Mouse (Mus musculus): ENCODE results near the gene Nat8f2. TPM values are rescaled to one million over a fixed set of nuclear protein-coding genes. Genes with fewer than 3 reads are reported as not detected.
"Not testable (repeated sequence)": the region's sequence is repeated elsewhere in the genome, so short reads cannot be mapped to it uniquely, and the experiment has no call there.

Nat8f2 gene
- polyA plus RNA-seq, 1 experiment: 0.04 TPM

GRCm38 (mm10) chr6:85849240-85849639 is 19.7 kb downstream of the Nat8f2 start:
- Histone ChIP-seq H3K4me1 (replicated peaks; ENCODE audit: control insufficient read depth, insufficient read depth, low read length) (no peaks in the 10 kb centered on the region), H3K27ac (ENCODE audit: control insufficient read depth, insufficient read depth, low read length) (no peak overlapping the region), H3K4me3 (ENCODE audit: control insufficient read depth, insufficient read depth, low read length) (no peak overlapping the region), H3K36me3 (ENCODE audit: control insufficient read depth, insufficient read depth, low read length) (no peaks in the 10 kb centered on the region), H3K27me3 (ENCODE audit: control insufficient read depth, insufficient read depth, low read length) (no peaks in the 10 kb centered on the region)
- no peak for DNase-seq
- 79% methylated on average over 2 of the region's 2 CpGs for WGBS
- TF ChIP-seq POLR2A (IDR thresholded peaks at IDR 0.05; ENCODE audit: control insufficient read depth, extremely low read depth, insufficient read depth, low read length, poor library complexity) (no peak), CTCF (IDR thresholded peaks at IDR 0.05; ENCODE audit: borderline replicate concordance, control insufficient read depth, extremely low read depth, insufficient read depth, low read length, poor library complexity) (no peak)

- H3K36me3 ChIP-seq (ENCODE audit: control insufficient read depth, insufficient read depth, low read length): no peaks in the 10 kb centered on the region
- 89% methylated on average over 4 of the region's 4 CpGs for WGBS
- DNase-seq: no peak
- no peak overlapping the region for H3K27ac ChIP-seq (ENCODE audit: control insufficient read depth, insufficient read depth, low read length)
- H3K4me3 ChIP-seq (ENCODE audit: control insufficient read depth, insufficient read depth, low read length): no peak overlapping the region
- H3K27me3 ChIP-seq (ENCODE audit: control insufficient read depth, insufficient read depth, low read length): no peaks in the 10 kb centered on the region
- TF ChIP-seq POLR2A (IDR thresholded peaks at IDR 0.05; ENCODE audit: control insufficient read depth, extremely low read depth, insufficient read depth, low read length, poor library complexity): no peak
- no peak for TF ChIP-seq CTCF (IDR thresholded peaks at IDR 0.05; ENCODE audit: borderline replicate concordance, control insufficient read depth, extremely low read depth, insufficient read depth, low read length, poor library complexity)
- H3K4me1 ChIP-seq (replicated peaks; ENCODE audit: control insufficient read depth, insufficient read depth, low read length): no peaks in the 10 kb centered on the region
Measured at GRCm38 (mm10) chr6:85848140-85848539, 20.8 kb downstream of the Nat8f2 start.

GRCm38 (mm10) chr6:85846921-85847320 is 22.0 kb downstream of the Nat8f2 start:
- TF ChIP-seq POLR2A (IDR thresholded peaks at IDR 0.05; ENCODE audit: control insufficient read depth, extremely low read depth, insufficient read depth, low read length, poor library complexity) (no peak), CTCF (IDR thresholded peaks at IDR 0.05; ENCODE audit: borderline replicate concordance, control insufficient read depth, extremely low read depth, insufficient read depth, low read length, poor library complexity) (no peak)
- WGBS: 68% methylated on average over 1 of the region's 1 CpGs
- Histone ChIP-seq H3K4me3 (ENCODE audit: control insufficient read depth, insufficient read depth, low read length) (no peak overlapping the region), H3K36me3 (ENCODE audit: control insufficient read depth, insufficient read depth, low read length) (no peaks in the 10 kb centered on the region), H3K4me1 (replicated peaks; ENCODE audit: control insufficient read depth, insufficient read depth, low read length) (no peaks in the 10 kb centered on the region), H3K27ac (ENCODE audit: control insufficient read depth, insufficient read depth, low read length) (no peak overlapping the region), H3K27me3 (ENCODE audit: control insufficient read depth, insufficient read depth, low read length) (no peaks in the 10 kb centered on the region)
- no peak for DNase-seq

- H3K4me1 ChIP-seq (replicated peaks; ENCODE audit: control insufficient read depth, insufficient read depth, low read length); DNase-seq; H3K36me3 ChIP-seq (ENCODE audit: control insufficient read depth, insufficient read depth, low read length); H3K27ac ChIP-seq (ENCODE audit: control insufficient read depth, insufficient read depth, low read length); H3K27me3 ChIP-seq (ENCODE audit: control insufficient read depth, insufficient read depth, low read length); H3K4me3 ChIP-seq (ENCODE audit: control insufficient read depth, insufficient read depth, low read length): not testable (repeated sequence)
- 88% methylated on average over 25 of the region's 25 CpGs for WGBS
Measured at GRCm38 (mm10) chr6:85843677-85844458, 25.1 kb downstream of the Nat8f2 start.

GRCm38 (mm10) chr6:85839982-85840381 is 29.0 kb downstream of the Nat8f2 start:
- Histone ChIP-seq H3K36me3 (ENCODE audit: control insufficient read depth, insufficient read depth, low read length) (no peaks in the 10 kb centered on the region), H3K27me3 (ENCODE audit: control insufficient read depth, insufficient read depth, low read length) (no peaks in the 10 kb centered on the region), H3K4me3 (ENCODE audit: control insufficient read depth, insufficient read depth, low read length) (no peak overlapping the region), H3K27ac (ENCODE audit: control insufficient read depth, insufficient read depth, low read length) (no peak overlapping the region), H3K4me1 (replicated peaks; ENCODE audit: control insufficient read depth, insufficient read depth, low read length) (no peaks in the 10 kb centered on the region)
- DNase-seq: no peak
- no peak for TF ChIP-seq CTCF (IDR thresholded peaks at IDR 0.05; ENCODE audit: borderline replicate concordance, control insufficient read depth, extremely low read depth, insufficient read depth, low read length, poor library complexity)
- 56% methylated on average over 4 of the region's 4 CpGs for WGBS

- 98% methylated on average over 8 of the region's 8 CpGs for WGBS
- TF ChIP-seq CTCF (IDR thresholded peaks at IDR 0.05; ENCODE audit: borderline replicate concordance, control insufficient read depth, extremely low read depth, insufficient read depth, low read length, poor library complexity) (no peak), POLR2A (IDR thresholded peaks at IDR 0.05; ENCODE audit: control insufficient read depth, extremely low read depth, insufficient read depth, low read length, poor library complexity) (no peak)
- H3K4me1 ChIP-seq (replicated peaks; ENCODE audit: control insufficient read depth, insufficient read depth, low read length): no peaks in the 10 kb centered on the region
- DNase-seq: no peak
- H3K4me3 ChIP-seq (ENCODE audit: control insufficient read depth, insufficient read depth, low read length): no peak overlapping the region
- no peaks in the 10 kb centered on the region for H3K36me3 ChIP-seq (ENCODE audit: control insufficient read depth, insufficient read depth, low read length)
- H3K27ac ChIP-seq (ENCODE audit: control insufficient read depth, insufficient read depth, low read length): no peak overlapping the region
- no peaks in the 10 kb centered on the region for H3K27me3 ChIP-seq (ENCODE audit: control insufficient read depth, insufficient read depth, low read length)
Measured at GRCm38 (mm10) chr6:85838674-85839073, 30.3 kb downstream of the Nat8f2 start.

- H3K36me3 ChIP-seq (ENCODE audit: control insufficient read depth, insufficient read depth, low read length); H3K4me3 ChIP-seq (ENCODE audit: control insufficient read depth, insufficient read depth, low read length); H3K4me1 ChIP-seq (replicated peaks; ENCODE audit: control insufficient read depth, insufficient read depth, low read length); H3K27me3 ChIP-seq (ENCODE audit: control insufficient read depth, insufficient read depth, low read length); H3K27ac ChIP-seq (ENCODE audit: control insufficient read depth, insufficient read depth, low read length); DNase-seq: not testable (repeated sequence)
- 22% methylated on average over 5 of the region's 12 CpGs for WGBS
Measured at GRCm38 (mm10) chr6:85837307-85837706, 31.7 kb downstream of the Nat8f2 start.

GRCm38 (mm10) chr6:85836827-85837226 is 32.1 kb downstream of the Nat8f2 start:
- not testable (repeated sequence) for H3K27me3 ChIP-seq (ENCODE audit: control insufficient read depth, insufficient read depth, low read length); H3K4me3 ChIP-seq (ENCODE audit: control insufficient read depth, insufficient read depth, low read length); H3K27ac ChIP-seq (ENCODE audit: control insufficient read depth, insufficient read depth, low read length); H3K4me1 ChIP-seq (replicated peaks; ENCODE audit: control insufficient read depth, insufficient read depth, low read length); H3K36me3 ChIP-seq (ENCODE audit: control insufficient read depth, insufficient read depth, low read length); DNase-seq
- 19% methylated on average over 9 of the region's 9 CpGs for WGBS

GRCm38 (mm10) chr6:85836098-85836497 is 32.9 kb downstream of the Nat8f2 start:
- not testable (repeated sequence) for DNase-seq; H3K4me1 ChIP-seq (replicated peaks; ENCODE audit: control insufficient read depth, insufficient read depth, low read length); H3K27me3 ChIP-seq (ENCODE audit: control insufficient read depth, insufficient read depth, low read length); H3K4me3 ChIP-seq (ENCODE audit: control insufficient read depth, insufficient read depth, low read length); H3K27ac ChIP-seq (ENCODE audit: control insufficient read depth, insufficient read depth, low read length); H3K36me3 ChIP-seq (ENCODE audit: control insufficient read depth, insufficient read depth, low read length)
- WGBS: 81% methylated on average over 5 of the region's 5 CpGs

GRCm38 (mm10) chr6:85835104-85835503 is 33.9 kb downstream of the Nat8f2 start:
- not testable (repeated sequence) for H3K36me3 ChIP-seq (ENCODE audit: control insufficient read depth, insufficient read depth, low read length); DNase-seq; H3K4me1 ChIP-seq (replicated peaks; ENCODE audit: control insufficient read depth, insufficient read depth, low read length); H3K4me3 ChIP-seq (ENCODE audit: control insufficient read depth, insufficient read depth, low read length); H3K27ac ChIP-seq (ENCODE audit: control insufficient read depth, insufficient read depth, low read length); H3K27me3 ChIP-seq (ENCODE audit: control insufficient read depth, insufficient read depth, low read length)
- WGBS: 94% methylated on average over 1 of the region's 2 CpGs
